Mouse (Mus musculus): ENCODE data around the gene Dnajb2.

DNA sequence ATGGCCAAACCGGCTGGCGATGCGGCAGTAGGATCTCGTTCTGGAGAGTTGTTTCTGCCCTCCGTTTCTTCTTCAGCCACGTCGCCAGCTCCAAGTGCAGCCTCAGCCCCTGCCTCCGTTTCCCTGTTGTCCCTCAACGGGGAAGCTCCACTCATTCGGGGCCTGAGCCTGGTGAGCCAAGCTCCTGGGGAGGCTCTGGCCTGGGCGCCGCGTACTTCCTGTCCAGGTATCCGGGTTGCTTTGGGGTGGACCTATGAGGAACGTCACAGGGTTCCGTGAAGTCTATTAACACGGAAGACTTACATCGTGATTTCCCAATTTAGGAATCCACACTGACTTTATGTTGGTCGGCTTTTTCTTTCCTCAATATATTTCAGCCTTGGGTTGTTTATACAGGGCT lies 43.8 kb upstream of the Dnajb2 start:
- TF ChIP-seq CTCF (IDR thresholded peaks at IDR 0.05; ENCODE audit: control insufficient read depth, insufficient read depth, insufficient read length), result no peak
- TF ChIP-seq MAX (IDR thresholded peaks at IDR 0.05), result no peak
- no peak for TF ChIP-seq FOSL1 (IDR thresholded peaks at IDR 0.05; ENCODE audit: insufficient read depth, low read length, poor library complexity, severe bottlenecking)
- no peak for TF ChIP-seq MYOG (IDR thresholded peaks at IDR 0.05; ENCODE audit: control insufficient read depth, extremely low read depth, insufficient read length)
